Mouse (Mus musculus): ENCODE results near the gene Cep85l.

GRCm38 (mm10) chr10:53384896-53385295, 5.1 kb upstream of the Cep85l start:
- TF ChIP-seq CTCF (IDR thresholded peaks at IDR 0.05; ENCODE audit: extremely low read depth, insufficient read length, insufficient replicate concordance, low read depth, low read length) (no peak), POLR2A (IDR thresholded peaks at IDR 0.05; ENCODE audit: low read depth, low read length) (no peak)
